Mouse (Mus musculus): ENCODE data around the gene Ablim2.

- TF ChIP-seq POLR2A (IDR thresholded peaks at IDR 0.05; ENCODE audit: low read depth, low read length) (no peak), CTCF (conservative IDR thresholded peaks at IDR 0.05; ENCODE audit: insufficient read depth, insufficient read length, low read depth, low read length) (no peak)
These were observed 14.3 kb upstream of the Ablim2 start for GRCm38 (mm10) chr5:35743238-35743951.
